Mouse (Mus musculus) stomach, postnatal 0 days (tissue): ENCODE measurements around the gene Nlrp6.

ENCODE experiments used
- CTCF ChIP-seq: IDR thresholded peaks from 2 replicates; pipeline ENCODE4 v1.5.1; 2016; ENCODE audit warnings: antibody characterized with exemption, low read depth, mild to moderate bottlenecking, moderate library complexity
- EP300 ChIP-seq: optimal IDR thresholded peaks from 2 replicates; pipeline ENCODE3; 2016; ENCODE audit warnings: antibody characterized with exemption

DNA sequence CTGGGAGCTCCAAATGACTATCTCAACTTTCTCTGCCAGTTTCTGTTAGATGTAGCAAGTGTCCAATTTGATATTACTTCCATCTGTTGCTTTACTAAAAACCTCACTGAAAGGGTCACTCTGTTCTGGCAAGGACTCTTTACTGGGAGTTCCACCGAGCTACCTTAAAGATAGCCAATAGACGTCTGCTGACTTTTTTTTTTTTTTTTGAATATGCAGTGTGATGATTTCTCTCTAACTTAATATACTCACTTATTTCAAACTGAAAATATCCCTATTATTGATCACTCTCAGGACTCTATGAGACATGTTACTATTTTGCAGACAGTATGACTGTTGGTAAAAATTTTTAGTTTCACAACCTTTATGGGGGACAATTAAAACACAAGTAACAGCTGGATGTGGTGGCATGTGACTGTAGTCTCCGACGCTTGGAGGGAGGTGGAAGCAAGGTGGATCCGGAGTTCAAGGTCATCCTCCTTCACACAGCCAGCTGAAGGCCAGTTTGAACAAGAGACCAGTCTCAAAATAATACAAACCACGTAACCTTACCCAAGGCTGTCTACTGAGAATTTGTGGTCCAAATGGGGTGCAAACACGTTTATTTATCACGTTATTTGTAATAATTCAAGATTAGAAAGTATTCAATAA, 39.7 kb upstream of the Nlrp6 start:
- TF ChIP-seq CTCF (no peak), EP300 (no peak)
